Comparison of ENCODE assay signal across 8 mouse cellular contexts in genomic region chr5:76305616-76306015, GRCm38 (mm10). TPM values are rescaled to one million over a fixed set of nuclear protein-coding genes. Genes with fewer than 3 reads are reported as not detected.
DNase-seq lines count a peak whose midpoint lies in the region; ATAC-seq and TF ChIP-seq lines count a peak whose summit lies in the region.

No protein-coding gene starts in this region.

- DNase-seq in cerebellum, adult 2 months: peak in 1 of 2 experiments; percentile 38
- peak; percentile 19 for DNase-seq in ES-CJ7 (ENCODE audit: low read depth, low spot score)
- no peak for DNase-seq in right cerebral cortex, postnatal 36 days (ENCODE audit: low spot score in 2 of 2)

- no peak for TF ChIP-seq CTCF in cerebellum, adult 2 months (IDR thresholded peaks at IDR 0.05; ENCODE audit: borderline replicate concordance, insufficient read depth, low read depth, low read length)

- H3K36me3 ChIP-seq in embryonic facial prominence, embryonic 15.5 days: no peaks in the 10 kb centered on the region
- no peaks in the 10 kb centered on the region for H3K36me3 ChIP-seq in kidney, embryonic 15.5 days
- H3K36me3 ChIP-seq in midbrain, embryonic 16.5 days (ENCODE audit: control insufficient read depth, insufficient read depth, low read length): no peaks in the 10 kb centered on the region

- peaks cover 5% of the 10 kb centered on the region; the same call in 1 of the 2 replicates for H3K4me1 ChIP-seq in cerebellum, adult 2 months (ENCODE audit: control insufficient read depth, insufficient read depth, low read length)
- peaks cover 6% of the 10 kb centered on the region; the same call in 1 of the 2 replicates for H3K4me1 ChIP-seq in embryonic facial prominence, embryonic 15.5 days
- H3K4me1 ChIP-seq in kidney, embryonic 15.5 days: peaks cover 16% of the 10 kb centered on the region
- peaks cover 29% of the 10 kb centered on the region for H3K4me1 ChIP-seq in midbrain, embryonic 16.5 days (ENCODE audit: control insufficient read depth, insufficient read depth, low read length)

- peaks cover 1% of the 10 kb centered on the region; the same call in 1 of the 2 replicates for H3K27me3 ChIP-seq in cerebellum, adult 2 months (ENCODE audit: control insufficient read depth, insufficient read depth, low read length)
- H3K27me3 ChIP-seq in embryonic facial prominence, embryonic 15.5 days: no peaks in the 10 kb centered on the region
- H3K27me3 ChIP-seq in kidney, embryonic 15.5 days: no peaks in the 10 kb centered on the region
- no peaks in the 10 kb centered on the region for H3K27me3 ChIP-seq in midbrain, embryonic 16.5 days (ENCODE audit: control insufficient read depth, insufficient read depth, low read depth, low read length)

- H3K9me3 ChIP-seq in embryonic facial prominence, embryonic 15.5 days (replicated peaks): no peaks in the 10 kb centered on the region
- H3K9me3 ChIP-seq in kidney, embryonic 15.5 days (replicated peaks): no peaks in the 10 kb centered on the region
- no peaks in the 10 kb centered on the region for H3K9me3 ChIP-seq in midbrain, embryonic 16.5 days (replicated peaks; ENCODE audit: control insufficient read depth, low read length, poor library complexity, severe bottlenecking)

- 4% methylated on average over 8 of the region's 8 CpGs for WGBS in cerebellum, adult 2 months
- WGBS in embryonic facial prominence, embryonic 15.5 days: 2% methylated on average over 8 of the region's 8 CpGs
- WGBS in kidney, embryonic 15.5 days: 2% methylated on average over 8 of the region's 8 CpGs
- 2% methylated on average over 8 of the region's 8 CpGs for WGBS in midbrain, embryonic 16.5 days

- ATAC-seq in cerebellum, adult (ENCODE audit: insufficient number of reproducible peaks, low FRiP score, low TSS enrichment): no peak
- no peak for ATAC-seq in embryonic facial prominence, embryonic 15.5 days (ENCODE audit: insufficient number of reproducible peaks, low FRiP score, low TSS enrichment, low read depth)
- ATAC-seq in kidney, embryonic 15.5 days (replicated peaks; ENCODE audit: low FRiP score): peak; percentile 20; the same call in 1 of the 2 replicates
- no peak for ATAC-seq in midbrain, embryonic 16.5 days
- no peak for ATAC-seq in frontal cortex, adult (ENCODE audit: low TSS enrichment)

- H3K27ac ChIP-seq in cerebellum, adult 2 months (ENCODE audit: insufficient read depth, low read length): no peak overlapping the region
- H3K27ac ChIP-seq in embryonic facial prominence, embryonic 15.5 days (replicated peaks): no peak overlapping the region
- peak overlapping the region; percentile 58 for H3K27ac ChIP-seq in kidney, embryonic 15.5 days
- no peak overlapping the region for H3K27ac ChIP-seq in midbrain, embryonic 16.5 days (ENCODE audit: low read length)

- no peak overlapping the region for H3K9ac ChIP-seq in embryonic facial prominence, embryonic 15.5 days
- H3K9ac ChIP-seq in kidney, embryonic 15.5 days: no peak overlapping the region
- peak overlapping the region; percentile 53 for H3K9ac ChIP-seq in midbrain, embryonic 16.5 days (ENCODE audit: low read depth, low read length)

- H3K4me3 ChIP-seq in cerebellum, adult 2 months (replicated peaks; ENCODE audit: insufficient read depth, low read depth, low read length): peak overlapping the region; percentile 6
- H3K4me3 ChIP-seq in embryonic facial prominence, embryonic 15.5 days (replicated peaks): peak overlapping the region; percentile 96
- peak overlapping the region; percentile 99 for H3K4me3 ChIP-seq in kidney, embryonic 15.5 days (replicated peaks)
- H3K4me3 ChIP-seq in midbrain, embryonic 16.5 days (ENCODE audit: low read depth, low read length): peak overlapping the region; percentile 92

- TF ChIP-seq POLR2A in cerebellum, adult 2 months (IDR thresholded peaks at IDR 0.05; ENCODE audit: borderline replicate concordance, insufficient read depth, low read length): no peak

- H3K4me2 ChIP-seq in embryonic facial prominence, embryonic 15.5 days (replicated peaks): peak overlapping the region; percentile 87
- H3K4me2 ChIP-seq in kidney, embryonic 15.5 days: peak overlapping the region; percentile 93
- peak overlapping the region; percentile 84 for H3K4me2 ChIP-seq in midbrain, embryonic 16.5 days (ENCODE audit: low read length)

RNA-seq across cellular contexts. Expression of gene Clock, which starts 1.0 kb away (rescaled TPM):
- polyA plus RNA-seq in cerebellum, adult 2 months (2012; rRNA removed): 25.3 and 27.1 TPM in 2 replicates
- polyA plus RNA-seq in embryonic facial prominence, embryonic 15.5 days (2015; fragmentation: Nextera tagmentation; extraction: Ambion mirVana): 11.8 and 12.7 TPM in 2 replicates
- 11.0 and 11.3 TPM in 2 replicates for polyA plus RNA-seq in kidney, embryonic 15.5 days (2015; fragmentation: Nextera tagmentation; extraction: Ambion mirVana)
- polyA plus RNA-seq in midbrain, embryonic 16.5 days (2015; fragmentation: Nextera tagmentation; extraction: Ambion mirVana): 13.4 and 15.1 TPM in 2 replicates

RNA-seq across cellular contexts. Expression of gene Pdcl2, which starts 25.3 kb away (rescaled TPM):
- polyA plus RNA-seq in cerebellum, adult 2 months (2012; rRNA removed): not detected in 2 replicates
- not detected in 2 replicates for polyA plus RNA-seq in embryonic facial prominence, embryonic 15.5 days (2015; fragmentation: Nextera tagmentation; extraction: Ambion mirVana)
- not detected in 2 replicates for polyA plus RNA-seq in kidney, embryonic 15.5 days (2015; fragmentation: Nextera tagmentation; extraction: Ambion mirVana)
- not detected in 2 replicates for polyA plus RNA-seq in midbrain, embryonic 16.5 days (2015; fragmentation: Nextera tagmentation; extraction: Ambion mirVana)

RNA-seq across cellular contexts. Expression of gene Nmu, which starts 58.0 kb away (rescaled TPM):
- polyA plus RNA-seq in cerebellum, adult 2 months (2012; rRNA removed): 0.27 TPM in 1 of 2 replicates, not detected in the other
- 0.42 and 0.61 TPM in 2 replicates for polyA plus RNA-seq in embryonic facial prominence, embryonic 15.5 days (2015; fragmentation: Nextera tagmentation; extraction: Ambion mirVana)
- not detected in 2 replicates for polyA plus RNA-seq in kidney, embryonic 15.5 days (2015; fragmentation: Nextera tagmentation; extraction: Ambion mirVana)
- 0.35 TPM in 1 of 2 replicates, not detected in the other for polyA plus RNA-seq in midbrain, embryonic 16.5 days (2015; fragmentation: Nextera tagmentation; extraction: Ambion mirVana)

Comparison
In these comparisons a context has a peak if more than half of its experiments do, and no peak if none do; other contexts are left out.
1. H3K4me3 ChIP-seq: peak in every context shown above with its lines; median percentile 99 in kidney, embryonic 15.5 days; 96 in embryonic facial prominence, embryonic 15.5 days; 92 in midbrain, embryonic 16.5 days; 6 in cerebellum, adult 2 months.